Mouse (Mus musculus) stomach, postnatal 0 days (tissue): ENCODE measurements around the gene Depdc7. TPM values are rescaled to one million over a fixed set of nuclear protein-coding genes. Genes with fewer than 3 reads are reported as not detected.

ENCODE experiments used
- ATAC-seq: fragments of 200-750 bp; cut with Nextera tagmentation; 2 replicates; pipeline ENCODE4 v1.8.0; 2017; ENCODE audit not compliant: low FRiP score, low TSS enrichment
- DNase-seq: peaks from one replicate; pipeline ENCODE4 v3.0.0-alpha.2; 2016; ENCODE audit warnings: low spot score
- H3K27ac ChIP-seq: fragments of 300-500 bp; sonication (generic); replicated peaks from 2 replicates; pipeline ENCODE4 v1.5.1; 2014; ENCODE audit warnings: mild to moderate bottlenecking, control low read depth
- H3K27me3 ChIP-seq: fragments of 300-500 bp; sonication (generic); 2 replicates; pipeline ENCODE4 v1.6.1; 2014; ENCODE audit warnings: low read length; ENCODE audit not compliant: control insufficient read depth, insufficient read depth
- H3K36me3 ChIP-seq: fragments of 300-500 bp; sonication (generic); 2 replicates; pipeline ENCODE4 v1.6.1; 2014; ENCODE audit warnings: low read length, mixed read lengths; ENCODE audit not compliant: control insufficient read depth, insufficient read depth
- H3K4me1 ChIP-seq: fragments of 300-500 bp; sonication (generic); replicated peaks from 2 replicates; pipeline ENCODE4 v1.6.1; 2014; ENCODE audit warnings: antibody characterized with exemption; ENCODE audit not compliant: control insufficient read depth, insufficient read depth
- H3K4me2 ChIP-seq: fragments of 300-500 bp; sonication (generic); replicated peaks from 2 replicates; pipeline ENCODE4 v1.6.1; 2014; ENCODE audit warnings: low read depth, mild to moderate bottlenecking, control low read depth, moderate library complexity
- H3K4me3 ChIP-seq: fragments of 300-500 bp; sonication (generic); 2 replicates; pipeline ENCODE4 v1.5.1; 2014; ENCODE audit warnings: low read depth, low read length, control low read depth
- H3K9ac ChIP-seq: fragments of 300-500 bp; sonication (generic); 2 replicates; pipeline ENCODE4 v1.6.1; 2014; ENCODE audit warnings: mild to moderate bottlenecking, low read length, control low read depth, mixed read lengths
- H3K9me3 ChIP-seq: fragments of 300-500 bp; sonication (generic); 2 replicates; pipeline ENCODE4 v1.6.1; 2016; ENCODE audit warnings: low read length; ENCODE audit not compliant: control insufficient read depth
- CTCF ChIP-seq: IDR thresholded peaks from 2 replicates; pipeline ENCODE4 v1.5.1; 2016; ENCODE audit warnings: antibody characterized with exemption, low read depth, mild to moderate bottlenecking, moderate library complexity
- EP300 ChIP-seq: optimal IDR thresholded peaks from 2 replicates; pipeline ENCODE3; 2016; ENCODE audit warnings: antibody characterized with exemption
- WGBS: fragments of 180-500 bp; shearing (Covaris S2); extraction: QIAGEN DNeasy Blood & Tissue Kit; methylation state at CpG from one replicate; pipeline ENCODE4 v1.1.7; 2014; 5-methylcytosine and 5-hydroxymethylcytosine counted together
- polyA plus RNA-seq: library from polyadenylated mRNA; unstranded; fragments of >200 nt; fragmentation: Nextera tagmentation; extraction: Ambion mirVana; gene quantifications from 2 replicates; pipeline ENCODE4 v1.2.1, GENCODE M21; 2015

Gene Depdc7
- polyA plus RNA-seq, 1 experiment from 2014 or later = 7.3 TPM

GRCm38 (mm10) chr2:104688321-104688720, 54.4 kb downstream of the Depdc7 start:
- no peak overlapping the region for H3K9ac ChIP-seq
- H3K4me1 ChIP-seq = no peaks in the 10 kb centered on the region
- no peak for ATAC-seq
- no peaks in the 10 kb centered on the region for H3K9me3 ChIP-seq
- H3K36me3 ChIP-seq = peaks cover 4% of the 10 kb centered on the region; the same call in 1 of the 2 replicates
- no peak overlapping the region for H3K4me2 ChIP-seq
- no peak overlapping the region for H3K4me3 ChIP-seq
- H3K27me3 ChIP-seq = no peaks in the 10 kb centered on the region; the same call in 1 of the 2 replicates
- 83% methylated on average over 3 of the region's 3 CpGs for WGBS
- TF ChIP-seq EP300 (no peak), CTCF (no peak)
- DNase-seq = no peak
- H3K27ac ChIP-seq = no peak overlapping the region

DNA sequence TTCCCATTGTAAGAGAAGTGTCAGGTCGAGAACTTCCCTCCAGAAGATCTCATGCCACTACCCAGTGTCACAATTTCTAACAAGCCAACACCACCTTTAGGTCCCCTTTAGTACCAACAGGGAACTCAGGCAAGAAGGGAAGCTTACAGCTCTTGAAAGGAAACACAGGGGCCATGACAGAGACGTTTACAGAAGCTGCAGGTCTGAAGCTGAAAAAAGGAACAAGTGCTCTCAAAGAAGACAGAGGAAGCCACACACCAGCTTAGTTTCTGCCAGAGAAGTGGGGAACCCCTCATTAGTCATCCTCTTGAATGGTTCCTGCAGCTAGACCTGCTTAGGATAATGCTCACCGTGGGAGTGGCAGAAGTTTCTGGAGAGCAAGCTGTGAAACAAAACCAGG, 55.4 kb downstream of the Depdc7 start:
- no peak overlapping the region for H3K4me3 ChIP-seq
- ATAC-seq (no peak), DNase-seq (no peak)
- H3K4me2 ChIP-seq = no peak overlapping the region
- H3K9ac ChIP-seq = no peak overlapping the region
- no peaks in the 10 kb centered on the region; the same call in 1 of the 2 replicates for H3K27me3 ChIP-seq
- H3K36me3 ChIP-seq = peaks cover 4% of the 10 kb centered on the region; the same call in 1 of the 2 replicates
- no peak overlapping the region for H3K27ac ChIP-seq
- no peaks in the 10 kb centered on the region for H3K9me3 ChIP-seq
- no peaks in the 10 kb centered on the region for H3K4me1 ChIP-seq
- 55% methylated on average over 3 of the region's 3 CpGs for WGBS
- TF ChIP-seq CTCF (no peak), EP300 (no peak)

DNA sequence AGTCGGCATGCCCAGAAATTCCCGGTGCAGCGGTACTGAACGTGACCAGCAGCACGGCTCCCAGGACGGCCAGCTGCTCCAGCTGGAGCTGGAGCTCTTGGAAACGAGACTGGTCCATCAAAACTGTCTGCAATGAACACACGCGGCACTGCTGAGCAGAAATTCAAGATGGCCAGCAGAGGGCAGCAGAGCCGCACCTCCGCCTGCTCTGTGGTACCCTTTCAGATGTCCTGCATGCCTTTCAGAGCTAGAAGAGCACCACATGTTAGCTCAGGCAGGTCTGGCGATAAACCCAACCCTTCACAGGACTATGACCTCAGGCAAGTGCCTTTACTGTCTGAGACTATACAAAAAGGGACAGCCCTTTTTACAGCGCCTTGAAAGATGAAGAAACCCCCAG, 57.3 kb downstream of the Depdc7 start:
- 7% methylated on average over 13 of the region's 13 CpGs for WGBS
- Histone ChIP-seq H3K36me3 (peaks cover 4% of the 10 kb centered on the region; the same call in 1 of the 2 replicates), H3K27me3 (no peaks in the 10 kb centered on the region; the same call in 1 of the 2 replicates), H3K27ac (no peak overlapping the region), H3K4me3 (no peak overlapping the region), H3K9me3 (no peaks in the 10 kb centered on the region), H3K4me2 (no peak overlapping the region), H3K4me1 (no peaks in the 10 kb centered on the region), H3K9ac (no peak overlapping the region)
- DNase-seq = peak; percentile 83
- peak; percentile 89 for ATAC-seq
- no peak for TF ChIP-seq EP300
- peak; percentile 99 for TF ChIP-seq CTCF

DNA sequence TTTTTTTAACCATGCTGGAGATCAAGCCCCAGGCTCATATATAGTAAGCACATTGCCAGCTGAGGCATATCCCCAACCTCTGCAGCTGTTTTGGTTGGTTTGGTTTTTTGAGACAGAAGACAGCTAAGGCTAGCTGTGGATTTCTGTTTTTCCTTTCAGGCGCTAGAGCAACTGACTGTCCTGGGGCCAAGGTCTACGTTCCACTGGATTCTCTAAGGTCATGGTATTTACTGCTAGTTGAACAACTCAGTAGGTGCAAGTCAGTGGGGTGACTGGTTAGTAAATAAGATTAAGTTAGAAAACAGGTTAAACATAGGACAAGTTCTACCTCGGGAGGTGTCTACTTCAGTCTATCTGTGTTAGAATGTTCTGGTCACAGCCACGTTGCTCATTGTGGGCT, 57.9 kb downstream of the Depdc7 start:
- TF ChIP-seq EP300 = no peak
- TF ChIP-seq CTCF = no peak
- Histone ChIP-seq H3K36me3 (peaks cover 4% of the 10 kb centered on the region; the same call in 1 of the 2 replicates), H3K4me2 (no peak overlapping the region), H3K27me3 (no peaks in the 10 kb centered on the region; the same call in 1 of the 2 replicates), H3K9ac (no peak overlapping the region), H3K27ac (no peak overlapping the region), H3K4me1 (no peaks in the 10 kb centered on the region), H3K9me3 (no peaks in the 10 kb centered on the region), H3K4me3 (no peak overlapping the region)
- ATAC-seq (no peak), DNase-seq (no peak)
- 85% methylated on average over 4 of the region's 4 CpGs for WGBS

DNA sequence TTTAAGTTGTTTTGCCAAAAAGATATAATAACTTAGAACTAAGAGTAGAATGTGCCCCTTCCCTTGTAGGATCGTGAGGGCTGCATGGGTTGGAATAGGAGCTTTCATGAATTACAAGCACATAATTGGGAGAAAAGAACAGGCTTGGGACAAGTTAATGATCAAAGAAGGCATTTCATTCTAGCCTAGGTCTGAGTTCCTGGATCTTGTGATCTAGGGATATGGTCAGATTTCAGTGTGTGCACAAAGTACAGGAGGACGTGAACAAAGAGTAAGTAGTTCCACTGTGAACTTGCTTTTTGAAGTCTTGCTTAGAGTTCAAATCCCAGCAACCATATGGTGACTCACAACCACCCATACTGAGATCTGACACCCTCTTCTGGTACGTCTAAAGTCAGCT, 65.4 kb downstream of the Depdc7 start:
- no peaks in the 10 kb centered on the region for H3K4me1 ChIP-seq
- DNase-seq (no peak), ATAC-seq (no peak)
- no peak overlapping the region for H3K4me2 ChIP-seq
- no peaks in the 10 kb centered on the region; the same call in 1 of the 2 replicates for H3K36me3 ChIP-seq
- H3K27me3 ChIP-seq = no peaks in the 10 kb centered on the region
- H3K4me3 ChIP-seq = no peak overlapping the region
- no peaks in the 10 kb centered on the region for H3K9me3 ChIP-seq
- 76% methylated on average over 3 of the region's 3 CpGs for whole genome bisulfite sequencing
- H3K9ac ChIP-seq = no peak overlapping the region
- no peak for TF ChIP-seq EP300
- TF ChIP-seq CTCF = no peak
- no peak overlapping the region for H3K27ac ChIP-seq

Other genes starting within 250 kb of the Depdc7 start
- 8.8 and 9.8 TPM in 2 replicates for gene Hipk3, start 248.4 kb downstream of the Depdc7 start, polyA plus RNA-seq
- gene Cstf3, start 152.4 kb downstream of the Depdc7 start, polyA plus RNA-seq = 32.9 and 33.4 TPM in 2 replicates
- 22.0 and 23.9 TPM in 2 replicates for gene Tcp11l1, start 30.7 kb downstream of the Depdc7 start, polyA plus RNA-seq
- 0.08 TPM in 1 of 2 replicates, not detected in the other for gene Pin1rt1, start 26.5 kb downstream of the Depdc7 start, polyA plus RNA-seq
- gene Qser1, start 73.9 kb upstream of the Depdc7 start, polyA plus RNA-seq = 2.6 and 3.1 TPM in 2 replicates
- 3.1 and 4.0 TPM in 2 replicates for gene Prrg4, start 107.0 kb upstream of the Depdc7 start, polyA plus RNA-seq
- 5.6 and 6.5 TPM in 2 replicates for gene Ccdc73, start 124.9 kb upstream of the Depdc7 start, polyA plus RNA-seq